Mouse (Mus musculus) ES-Bruce4 (cell line): ENCODE data around the gene Acot13.

Experiments
- CTCF ChIP-seq: IDR thresholded peaks from one replicate; pipeline ENCODE4 v1.8.1; 2011; ENCODE audit warnings: low read depth, low read length
- POLR2A ChIP-seq: IDR thresholded peaks from one replicate; pipeline ENCODE4 v1.8.1; 2011; ENCODE audit warnings: low read length; ENCODE audit not compliant: insufficient read depth

DNA sequence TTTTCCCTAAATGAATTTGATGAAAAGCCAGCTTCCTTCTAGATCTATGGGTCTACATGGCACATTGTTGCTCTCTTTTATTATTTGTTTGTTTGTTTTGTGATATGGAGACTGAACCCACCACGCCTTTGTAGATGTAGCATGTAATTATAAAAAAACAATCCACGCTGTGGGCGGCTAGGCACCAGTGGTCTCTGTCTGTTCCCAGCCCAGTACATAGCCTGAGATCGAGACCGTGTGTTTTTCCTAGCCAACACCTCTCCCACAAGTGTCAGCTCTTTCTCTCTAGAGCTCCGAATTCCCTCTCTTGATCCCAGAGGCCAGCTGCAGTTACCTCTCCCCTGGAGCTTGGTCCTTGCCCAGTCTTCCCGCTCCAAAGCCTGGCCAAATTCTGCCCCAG is 36.9 kb upstream of the Acot13 start:
- TF ChIP-seq CTCF (no peak), POLR2A (no peak)
